Comparison of ENCODE assay signal across 9 mouse cellular contexts in genomic region chr2:25126011-25127010, GRCm38 (mm10). TPM values are rescaled to one million over a fixed set of nuclear protein-coding genes. Genes with fewer than 3 reads are reported as not detected.
DNase-seq lines count a peak whose midpoint lies in the region; ATAC-seq lines count a peak whose summit lies in the region.
"Had no signal": no experiment of that assay in that cellular context is flagged by ENCODE, and none has a peak within 500 bp of the region (broad histone marks: within the 10 kb centered on the region; RNA-seq: fewer than 3 reads in every experiment).

No protein-coding gene starts in this region.

- 10% methylated on average over 19 of the region's 19 CpGs for WGBS in neural tube, embryonic 15.5 days

- no peak for ATAC-seq in cerebellum, adult (ENCODE audit: insufficient number of reproducible peaks, low FRiP score, low TSS enrichment)
- peak; percentile 87 for ATAC-seq in neural tube, embryonic 15.5 days (ENCODE audit: low FRiP score)

- H3K27me3 ChIP-seq in neural tube, embryonic 15.5 days (replicated peaks), result no peaks in the 10 kb centered on the region
- H3K27me3 ChIP-seq: megakaryocyte, embryonic 14.5 days had no signal

- H3K4me3 ChIP-seq in neural tube, embryonic 15.5 days (replicated peaks), result no peak overlapping the region
- H3K4me3 ChIP-seq: megakaryocyte, embryonic 14.5 days had no signal

- peak overlapping the region; percentile 76 for H3K27ac ChIP-seq in neural tube, embryonic 15.5 days (replicated peaks)

- H3K4me1 ChIP-seq in neural tube, embryonic 15.5 days, result peaks cover 38% of the 10 kb centered on the region

- no peak overlapping the region for H3K4me2 ChIP-seq in neural tube, embryonic 15.5 days

- DNase-seq in cerebellum, adult 9-11 months, result peak; percentile 12
- peak; percentile 42 for DNase-seq in ovary, postnatal 36 days (ENCODE audit: low spot score)
- no peak for DNase-seq in ovary, postnatal 10 days (ENCODE audit: low spot score)
- peak; percentile 45 to 56 for DNase-seq in layer of hippocampus, postnatal 14 days (ENCODE audit: low spot score in 2 of 2)
- DNase-seq in c-Kit-positive CD71-positive TER-119-positive erythroid progenitor cells, embryonic 14.5 days (ENCODE audit: low spot score), result no peak
- no peak for DNase-seq in heart, adult 18-20 months

- H3K9ac ChIP-seq in neural tube, embryonic 15.5 days (replicated peaks), result no peak overlapping the region

- H3K36me3 ChIP-seq in neural tube, embryonic 15.5 days, result no peaks in the 10 kb centered on the region

- no peaks in the 10 kb centered on the region for H3K9me3 ChIP-seq in neural tube, embryonic 15.5 days (replicated peaks)
- H3K9me3 ChIP-seq: megakaryocyte, embryonic 14.5 days had no signal

RNA-seq across cellular contexts. Expression of gene Noxa1, which starts 31.4 kb away (rescaled TPM):
- not detected for total RNA-seq in layer of hippocampus, postnatal 14 days (2021)
- polyA plus RNA-seq in neural tube, embryonic 15.5 days (2015; fragmentation: Nextera tagmentation; extraction: Ambion mirVana), result 0.52 TPM in 1 of 2 replicates, not detected in the other
- total RNA-seq in heart, adult 18-20 months (2021), result not detected

RNA-seq across cellular contexts. Expression of gene Entpd8, which starts 46.2 kb away (rescaled TPM):
- total RNA-seq in layer of hippocampus, postnatal 14 days (2021), result not detected
- 0.43 TPM in 1 of 2 replicates, not detected in the other for polyA plus RNA-seq in neural tube, embryonic 15.5 days (2015; fragmentation: Nextera tagmentation; extraction: Ambion mirVana)
- total RNA-seq in heart, adult 18-20 months (2021), result not detected

RNA-seq across cellular contexts. Expression of gene Nrarp, which starts 54.2 kb away (rescaled TPM):
- total RNA-seq in layer of hippocampus, postnatal 14 days (2021), result 10 to 100 TPM; 38.1 to 49.8 TPM
- polyA plus RNA-seq in neural tube, embryonic 15.5 days (2015; fragmentation: Nextera tagmentation; extraction: Ambion mirVana), result 15.0 and 16.8 TPM in 2 replicates
- total RNA-seq in heart, adult 18-20 months (2021), result 1 to 10 TPM; 6.9 to 8.3 TPM

Comparison
In these comparisons a context has a peak if more than half of its experiments do, and no peak if none do; other contexts are left out.
1. DNase-seq: peak in cerebellum, adult 9-11 months (single experiment), ovary, postnatal 36 days (single experiment) and layer of hippocampus, postnatal 14 days (2 of 2); none in ovary, postnatal 10 days (single experiment), c-Kit-positive CD71-positive TER-119-positive erythroid progenitor cells, embryonic 14.5 days (single experiment) and heart, adult 18-20 months (0 of 2).
2. RNA of gene Nrarp, which starts 54.2 kb away (total RNA-seq): 38.1 to 49.8 TPM in layer of hippocampus, postnatal 14 days; 6.9 to 8.3 TPM in heart, adult 18-20 months; every median in the first group is over 4 times any median in the second.